Mouse (Mus musculus) CH12.LX (cell line): Measurements from ENCODE around the gene Nub1. TPM values are rescaled to one million over a fixed set of nuclear protein-coding genes. Genes with fewer than 3 reads are reported as not detected.

Experiments used
- DNase-seq: peaks from one replicate; pipeline ENCODE4 v3.0.0-alpha.2; 2013; ENCODE audit errors: extremely low read depth
- H3K27ac ChIP-seq: 2 replicates; pipeline ENCODE4 v1.5.1; 2012; ENCODE audit warnings: low read depth, mild to moderate bottlenecking, control low read depth, moderate library complexity; ENCODE audit not compliant: insufficient read depth
- H3K27me3 ChIP-seq: replicated peaks from 2 replicates; pipeline ENCODE3; 2012; ENCODE audit warnings: inconsistent platforms
- H3K36me3 ChIP-seq, 2 experiments: replicated peaks in 1 of 2; 2 replicates each; pipeline versions ENCODE3 to v1.6.1; 2012; ENCODE audit warnings: inconsistent platforms in 1 of 2, low read length in 1 of 2, mild to moderate bottlenecking in 1 of 2, mixed read lengths in 1 of 2, moderate library complexity in 1 of 2; ENCODE audit not compliant: control insufficient read depth in 1 of 2, insufficient read depth in 1 of 2
- H3K4me1 ChIP-seq, 2 experiments: 2 replicates each; pipeline ENCODE4 v1.6.1; 2012; ENCODE audit warnings: inconsistent platforms in 1 of 2, moderate library complexity in 1 of 2; ENCODE audit not compliant: insufficient read depth in 2 of 2, control insufficient read depth in 1 of 2
- H3K4me2 ChIP-seq: 2 replicates; pipeline ENCODE4 v1.6.1; 2012; ENCODE audit warnings: low read depth, mild to moderate bottlenecking, control low read depth; ENCODE audit not compliant: poor library complexity, insufficient read depth, severe bottlenecking
- H3K4me3 ChIP-seq, 3 experiments: fragments of 150-350 bp in 1 of 3; sonication (generic) in 1 of 3; replicated peaks in 1 of 3; 2 replicates each; pipeline versions ENCODE3 to v1.5.1; 2011 to 2012; ENCODE audit warnings: low read depth in 2 of 3, low read length in 2 of 3, mild to moderate bottlenecking in 2 of 3, moderate library complexity in 2 of 3, control low read depth in 1 of 3, improper control_type of control experiment in 1 of 3, inconsistent platforms in 1 of 3, mixed read lengths in 1 of 3; ENCODE audit not compliant: poor library complexity in 1 of 3
- H3K79me2 ChIP-seq: replicated peaks from 2 replicates; pipeline ENCODE4 v1.6.1; 2012; ENCODE audit warnings: mild to moderate bottlenecking, moderate library complexity; ENCODE audit not compliant: control insufficient read depth, poor library complexity, insufficient read depth, severe bottlenecking; ENCODE audit errors: extremely low read depth
- H3K9ac ChIP-seq: 2 replicates; pipeline ENCODE4 v1.6.1; 2012; ENCODE audit warnings: low read depth, mild to moderate bottlenecking, control low read depth, moderate library complexity; ENCODE audit not compliant: insufficient read depth
- H3K9me3 ChIP-seq: replicated peaks from 2 replicates; pipeline ENCODE3; 2012; ENCODE audit warnings: low read length, inconsistent platforms, mixed read lengths
- CHD2 ChIP-seq: IDR thresholded peaks from 2 replicates; pipeline ENCODE4 v1.6.1; 2011; ENCODE audit warnings: low read length, improper control_type of control experiment
- CTCF ChIP-seq, 2 experiments: IDR thresholded peaks in 1 of 2; conservative IDR thresholded peaks in 1 of 2; 2 replicates each; pipeline ENCODE4 v1.5.1; 2011 to 2012; ENCODE audit warnings: low read depth in 2 of 2, low read length in 2 of 2, improper control_type of control experiment in 1 of 2, inconsistent platforms in 1 of 2, mild to moderate bottlenecking in 1 of 2, moderate library complexity in 1 of 2
- ELF1 ChIP-seq: IDR thresholded peaks from 2 replicates; pipeline ENCODE4 v1.6.1; 2014; ENCODE audit warnings: low read depth, mild to moderate bottlenecking, inconsistent platforms, low read length, improper control_type of control experiment
- EP300 ChIP-seq: IDR thresholded peaks from 2 replicates; pipeline ENCODE4 v1.6.1; 2011; ENCODE audit warnings: low read length, improper control_type of control experiment
- GABPA ChIP-seq: IDR thresholded peaks from 2 replicates; pipeline ENCODE4 v1.6.1; 2012; ENCODE audit warnings: low read depth, low read length, improper control_type of control experiment, inconsistent platforms; ENCODE audit not compliant: insufficient replicate concordance
- HCFC1 ChIP-seq: IDR thresholded peaks from 2 replicates; pipeline ENCODE4 v1.6.1; 2012; ENCODE audit warnings: low read depth, mild to moderate bottlenecking, inconsistent platforms, low read length, improper control_type of control experiment
- IRF4 ChIP-seq: IDR thresholded peaks from 2 replicates; pipeline ENCODE4 v1.6.1; 2014; ENCODE audit warnings: low read depth, mild to moderate bottlenecking, inconsistent platforms, low read length, improper control_type of control experiment
- MAZ ChIP-seq: IDR thresholded peaks from 2 replicates; pipeline ENCODE4 v1.6.1; 2012; ENCODE audit warnings: low read depth, mild to moderate bottlenecking, inconsistent platforms, low read length, improper control_type of control experiment, moderate library complexity
- MXI1 ChIP-seq: IDR thresholded peaks from 2 replicates; pipeline ENCODE4 v1.6.1; 2011; ENCODE audit warnings: mild to moderate bottlenecking, low read depth, low read length, improper control_type of control experiment
- MYC ChIP-seq: IDR thresholded peaks from 2 replicates; pipeline ENCODE4 v1.6.1; 2011; ENCODE audit warnings: low read depth, mild to moderate bottlenecking, improper control_type of control experiment, low read length
- NELFE ChIP-seq: IDR thresholded peaks from 2 replicates; pipeline ENCODE4 v1.6.1; 2011; ENCODE audit warnings: low read depth, low read length, improper control_type of control experiment
- NRF1 ChIP-seq: IDR thresholded peaks from 2 replicates; pipeline ENCODE4 v1.6.1; 2014; ENCODE audit warnings: low read depth, mild to moderate bottlenecking, inconsistent platforms, low read length, improper control_type of control experiment, moderate library complexity
- RAD21 ChIP-seq: IDR thresholded peaks from 2 replicates; pipeline ENCODE4 v1.6.1; 2011; ENCODE audit warnings: low read depth, mild to moderate bottlenecking, low read length, improper control_type of control experiment, moderate library complexity
- SIN3A ChIP-seq: IDR thresholded peaks from 2 replicates; pipeline ENCODE4 v1.6.1; 2012; ENCODE audit warnings: low read length, improper control_type of control experiment, inconsistent platforms
- SMC3 ChIP-seq: IDR thresholded peaks from 2 replicates; pipeline ENCODE4 v1.6.1; 2011; ENCODE audit warnings: low read depth, low read length, improper control_type of control experiment
- TCF12 ChIP-seq: IDR thresholded peaks from 2 replicates; pipeline ENCODE4 v1.6.1; 2014; ENCODE audit warnings: low read depth, mild to moderate bottlenecking, inconsistent platforms, low read length, improper control_type of control experiment
- USF2 ChIP-seq: conservative IDR thresholded peaks from 2 replicates; pipeline ENCODE4 v1.6.1; 2011; ENCODE audit warnings: low read depth, low read length, improper control_type of control experiment
- ZC3H11A ChIP-seq: IDR thresholded peaks from 2 replicates; pipeline ENCODE4 v1.6.1; 2012; ENCODE audit warnings: low read depth, mild to moderate bottlenecking, inconsistent platforms, low read length, improper control_type of control experiment
- ZKSCAN1 ChIP-seq: IDR thresholded peaks from 2 replicates; pipeline ENCODE4 v1.6.1; 2012; ENCODE audit warnings: low read depth, inconsistent platforms, low read length, improper control_type of control experiment, borderline replicate concordance
- ZNF384 ChIP-seq: IDR thresholded peaks from 2 replicates; pipeline ENCODE4 v1.6.1; 2012; ENCODE audit warnings: low read depth, low read length, improper control_type of control experiment, inconsistent platforms
- dilution Hi-C: fragments of 300-500 bp; cut with MboI; formaldehyde crosslinking; loops from 2 replicates; pipeline ENCODE4 v1.14.3; 2020; ENCODE audit warnings: low sequenced_read_pairs; ENCODE audit not compliant: extremely low pct_unique_long_range_greater_than_20kb, extremely low pct_ligation_motif_present
- in situ Hi-C: fragments of 300-500 bp; cut with MboI; formaldehyde crosslinking; loops from 3 replicates; pipeline ENCODE4 v1.14.3; 2019; ENCODE audit warnings: low sequenced_read_pairs, low pct_ligation_motif_present, low pct_unique_long_range_greater_than_20kb, mixed read lengths
- polyA plus RNA-seq: library from polyadenylated mRNA; unstranded; fragments of >175 nt; gene quantifications from 2 replicates; pipeline ENCODE4 v1.2.1, GENCODE M21; 2012; ENCODE audit warnings: low read depth; ENCODE audit not compliant: insufficient read length
- total RNA-seq, 2 experiments: library from RNA; depleted of rRNA; stranded (reverse); fragments of 300-350 nt in 1 of 2; fragments of >200 nt in 1 of 2; gene quantifications; 2 replicates each; pipeline ENCODE4 v1.2.3; 2012 to 2014

The Nub1 gene
- total and polyA plus RNA-seq, 3 experiments, result 58.1 to 83.2 (median 69.3) TPM

DNA sequence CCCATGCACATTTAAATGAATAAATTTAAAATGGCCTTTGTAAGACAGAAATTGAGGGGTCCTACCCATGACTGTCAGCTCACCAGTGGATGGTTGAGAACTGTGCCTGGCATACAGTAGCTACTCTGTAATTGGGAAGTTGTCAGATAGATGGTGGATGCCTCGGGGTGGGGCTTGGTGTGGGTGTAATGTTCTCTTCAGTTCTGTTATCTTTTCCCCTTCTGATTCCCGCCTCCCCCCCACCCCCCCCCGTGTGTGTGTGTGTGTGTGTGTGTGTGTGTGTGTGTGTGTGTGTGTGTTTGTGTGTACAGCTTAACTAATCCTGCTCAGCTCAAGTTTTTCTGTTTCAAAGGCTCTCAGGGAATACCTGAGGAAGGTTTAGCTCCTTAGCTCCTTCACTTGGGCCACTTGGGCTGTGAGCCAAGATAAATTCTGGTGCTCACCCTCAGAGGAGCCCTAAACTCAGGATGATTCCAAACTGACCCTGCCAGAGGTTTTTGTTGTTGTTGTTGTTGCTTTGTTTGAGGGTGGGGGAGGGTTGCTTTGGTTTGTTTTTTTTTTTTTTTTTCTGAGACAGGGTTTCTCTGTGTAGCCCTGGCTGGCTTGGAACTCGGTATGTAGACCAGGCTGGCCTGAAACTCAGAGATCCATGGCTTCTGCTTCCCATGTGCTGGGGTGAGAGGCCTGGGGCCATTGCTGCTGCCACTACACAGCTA is 25.5 kb upstream of the Nub1 start:
- H3K36me3 ChIP-seq, result no peaks in the 10 kb centered on the region
- H3K4me1 ChIP-seq, result peaks cover 0 to 16% of the 10 kb centered on the region in 2 experiments; a peak in 3 of 4 replicates
- no peaks in the 10 kb centered on the region for H3K79me2 ChIP-seq
- H3K9me3 ChIP-seq, result peaks cover 4% of the 10 kb centered on the region
- TF ChIP-seq EP300 (no peak), ZNF384 (no peak), CHD2 (no peak), RAD21 (no peak), USF2 (no peak)
- in situ Hi-C loops (loop anchor here (10.0 kb wide), 1 partner anchor 125 kb away; no protein-coding TSS in a partner anchor), dilution Hi-C loops (no loop called here)
- H3K9ac ChIP-seq, result no peak overlapping the region
- no peak overlapping the region for H3K4me3 ChIP-seq
- no peaks in the 10 kb centered on the region for H3K27me3 ChIP-seq
- H3K27ac ChIP-seq, result no peak overlapping the region
- H3K4me2 ChIP-seq, result no peak overlapping the region
- no peak for DNase-seq

DNA sequence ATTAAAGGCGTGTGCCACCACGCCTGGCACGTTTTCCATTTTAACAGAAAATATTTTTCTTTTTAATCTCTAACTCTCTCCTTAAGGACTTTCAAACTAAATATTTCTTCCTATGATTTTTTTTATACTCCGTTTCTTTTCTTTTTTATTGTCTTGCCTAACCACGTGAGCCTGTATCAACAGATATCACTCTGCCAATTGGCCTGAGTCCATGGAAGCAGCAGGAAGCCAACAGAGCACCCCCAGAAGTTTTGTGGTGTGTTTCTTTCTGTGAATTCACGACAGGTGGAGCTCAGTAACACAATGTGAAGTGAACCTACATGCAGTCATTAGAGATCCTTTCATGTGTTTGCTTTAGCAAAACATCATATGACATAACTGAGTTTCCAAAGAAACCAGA is 23.9 kb upstream of the Nub1 start:
- H3K36me3 ChIP-seq, result no peaks in the 10 kb centered on the region
- in situ Hi-C loops, result no loop called here
- peaks cover 0 to 16% of the 10 kb centered on the region in 2 experiments; a peak in 3 of 4 replicates for H3K4me1 ChIP-seq
- no peak for TF ChIP-seq HCFC1
- no peak for TF ChIP-seq NELFE
- TF ChIP-seq ZKSCAN1, result no peak
- no peak for TF ChIP-seq ELF1
- TF ChIP-seq IRF4, result no peak
- H3K4me3 ChIP-seq, result no peak overlapping the region
- no peak overlapping the region for H3K4me2 ChIP-seq
- dilution Hi-C loops, result no loop called here
- no peak overlapping the region for H3K27ac ChIP-seq
- no peak for DNase-seq
- H3K27me3 ChIP-seq, result no peaks in the 10 kb centered on the region
- H3K79me2 ChIP-seq, result no peaks in the 10 kb centered on the region
- H3K9ac ChIP-seq, result no peak overlapping the region
- peaks cover 3% of the 10 kb centered on the region for H3K9me3 ChIP-seq

DNA sequence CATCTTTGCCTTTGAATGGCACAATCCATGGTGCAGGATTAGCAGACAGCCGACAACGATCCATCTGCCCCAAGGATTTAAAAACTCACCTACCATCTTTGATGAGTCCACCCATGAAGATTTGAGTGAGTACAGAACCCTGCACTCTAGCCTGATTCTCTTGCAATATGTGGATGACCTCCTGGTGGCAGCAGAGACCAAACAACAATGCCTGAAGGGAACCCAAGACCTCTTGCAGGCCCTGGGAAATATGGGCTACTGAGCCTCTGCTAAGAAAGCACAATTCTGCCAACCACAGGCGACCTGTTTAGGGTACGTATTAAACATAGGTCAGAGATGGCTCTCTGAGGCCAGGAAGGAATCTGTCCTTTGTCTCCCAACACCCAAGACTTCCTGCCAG is 11.1 kb upstream of the Nub1 start:
- in situ Hi-C loops, result loop anchor here (5.0 kb wide), 2 partner anchors 108 to 318 kb away; no protein-coding TSS in a partner anchor
- Histone ChIP-seq H3K36me3 (no peaks in the 10 kb centered on the region), H3K4me1 (peaks cover 0 to 4% of the 10 kb centered on the region in 2 experiments; a peak in 2 of 4 replicates), H3K79me2 (no peaks in the 10 kb centered on the region), H3K4me2 (no peak overlapping the region), H3K9me3 (peaks cover 2% of the 10 kb centered on the region), H3K27ac (no peak overlapping the region), H3K9ac (no peak overlapping the region), H3K4me3 (no peak overlapping the region), H3K27me3 (no peaks in the 10 kb centered on the region)
- 0 out of 2 replicates have a peak, but pooled peaks have one; percentile 27 for TF ChIP-seq IRF4
- TF ChIP-seq MXI1, result 0 out of 2 replicates have a peak, but pooled peaks have one; percentile 39
- no peak for TF ChIP-seq TCF12
- TF ChIP-seq GABPA, result no peak
- TF ChIP-seq MAZ, result no peak
- peak; percentile 87 for TF ChIP-seq SMC3
- peak; percentile 63; the same call in 1 of the 2 replicates for TF ChIP-seq MYC
- no peak for TF ChIP-seq HCFC1
- peak; percentile 63 to 96 for TF ChIP-seq CTCF (conservative IDR thresholded peaks at IDR 0.05 in 1 of 2, IDR thresholded peaks at IDR 0.05 in 1 of 2; ENCODE audit: low read depth in 2 of 2, low read length in 2 of 2)
- 0 out of 2 replicates have a peak, but pooled peaks have one; percentile 26 for TF ChIP-seq NRF1
- TF ChIP-seq SIN3A, result peak; percentile 30; the same call in 1 of the 2 replicates
- TF ChIP-seq ZC3H11A, result peak; percentile 65
- dilution Hi-C loops, result no loop called here
- DNase-seq, result peak; percentile 75
